Mouse (Mus musculus) ES-Bruce4 (cell line): ENCODE data around the gene Sh2d2a. TPM values are rescaled to one million over a fixed set of nuclear protein-coding genes. Genes with fewer than 3 reads are reported as not detected.
A peak's percentile ranks its signal among the peaks of the same experiment; 100 is the strongest.

ENCODE experiments used
- H3K27ac ChIP-seq: 2 replicates; pipeline ENCODE4 v1.5.1; 2012; ENCODE audit warnings: low read length, inconsistent platforms; ENCODE audit not compliant: insufficient read depth
- H3K27me3 ChIP-seq: 2 replicates; pipeline ENCODE4 v1.6.1; 2012; ENCODE audit warnings: mild to moderate bottlenecking, low read length, inconsistent platforms; ENCODE audit not compliant: control insufficient read depth, poor library complexity, insufficient read depth, severe bottlenecking
- H3K36me3 ChIP-seq: 2 replicates; pipeline ENCODE4 v1.6.1; 2012; ENCODE audit warnings: inconsistent platforms, mild to moderate bottlenecking, low read length, moderate library complexity; ENCODE audit not compliant: control insufficient read depth, poor library complexity, insufficient read depth, severe bottlenecking
- H3K4me1 ChIP-seq: one replicate; pipeline ENCODE4 v1.8.1; 2011; ENCODE audit warnings: low read length; ENCODE audit not compliant: control insufficient read depth, insufficient read depth
- H3K4me3 ChIP-seq: 2 replicates; pipeline ENCODE4 v1.5.1; 2011; ENCODE audit warnings: low read depth, mild to moderate bottlenecking, low read length
- H3K9ac ChIP-seq: 2 replicates; pipeline ENCODE4 v1.6.1; 2012; ENCODE audit warnings: low read depth, mild to moderate bottlenecking, inconsistent platforms; ENCODE audit not compliant: poor library complexity, severe bottlenecking
- H3K9me3 ChIP-seq: replicated peaks from 2 replicates; pipeline ENCODE4 v1.6.1; 2012; ENCODE audit warnings: mild to moderate bottlenecking, low read length, inconsistent platforms; ENCODE audit not compliant: control insufficient read depth, poor library complexity, insufficient read depth, severe bottlenecking
- CTCF ChIP-seq: IDR thresholded peaks from one replicate; pipeline ENCODE4 v1.8.1; 2011; ENCODE audit warnings: low read depth, low read length
- EP300 ChIP-seq: IDR thresholded peaks from 2 replicates; pipeline ENCODE4 v1.6.1; 2011; ENCODE audit warnings: low read depth, low read length; ENCODE audit not compliant: insufficient read depth
- POLR2A ChIP-seq: IDR thresholded peaks from one replicate; pipeline ENCODE4 v1.8.1; 2011; ENCODE audit warnings: low read length; ENCODE audit not compliant: insufficient read depth
- polyA plus RNA-seq: library from polyadenylated mRNA; stranded (reverse); fragments of >200 nt; gene quantifications from 2 replicates; pipeline ENCODE4 v1.2.4, GENCODE M21; 2011; ENCODE audit warnings: low read depth; ENCODE audit not compliant: missing spikeins, insufficient read depth, insufficient read length

Sh2d2a gene
- polyA plus RNA-seq, 1 experiment: 0.18 TPM

DNA sequence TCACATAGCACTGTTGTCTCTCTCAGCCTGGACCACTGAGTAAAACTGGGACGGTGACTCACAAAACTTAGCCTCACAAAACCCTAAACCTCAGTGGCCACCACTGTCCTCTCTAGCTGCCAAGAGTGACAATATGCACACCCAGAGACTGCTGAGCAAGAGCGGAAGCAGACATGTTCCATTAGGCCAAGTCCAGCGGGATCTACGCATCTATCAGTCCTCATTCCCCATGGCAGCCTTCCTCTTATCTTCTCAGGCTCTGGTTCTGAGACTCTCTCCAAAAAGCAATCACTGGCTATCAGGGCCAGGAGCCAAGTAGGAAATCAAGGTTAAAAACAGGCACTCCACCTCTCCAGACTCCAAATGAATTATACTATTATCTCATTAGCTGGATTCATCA, 31.2 kb downstream of the Sh2d2a start:
- no peaks in the 10 kb centered on the region for H3K4me1 ChIP-seq
- peaks cover 26% of the 10 kb centered on the region for H3K36me3 ChIP-seq
- TF ChIP-seq CTCF (no peak), EP300 (no peak), POLR2A (no peak)

DNA sequence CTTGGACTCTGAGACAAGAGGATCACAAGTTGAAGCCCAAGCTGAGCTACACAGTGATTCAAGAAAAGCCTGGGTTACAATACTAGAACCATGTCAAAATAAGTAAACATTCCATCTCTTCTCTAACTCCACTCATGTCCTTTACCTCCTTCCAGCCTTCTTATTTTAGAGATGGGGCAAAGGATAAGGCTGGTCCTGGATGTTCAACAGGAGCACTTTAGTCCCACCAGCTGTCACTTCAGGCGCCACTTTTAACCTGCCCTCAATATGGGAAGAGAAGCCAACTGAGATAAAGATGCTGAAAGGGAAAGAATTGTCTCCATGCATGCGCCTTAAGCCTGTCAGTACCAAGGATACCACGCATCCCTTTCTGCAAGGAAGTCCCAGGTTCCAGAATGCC, 37.7 kb downstream of the Sh2d2a start:
- Histone ChIP-seq H3K27me3 (no peaks in the 10 kb centered on the region), H3K27ac (0 out of 2 replicates have a peak overlapping the region, but pooled peaks have one; percentile 0), H3K36me3 (peaks cover 8% of the 10 kb centered on the region), H3K9me3 (no peaks in the 10 kb centered on the region), H3K4me1 (no peaks in the 10 kb centered on the region), H3K9ac (peak overlapping the region; percentile 96), H3K4me3 (peak overlapping the region; percentile 91)
- TF ChIP-seq POLR2A: no peak

More for the DNA sequence above, 31.2 kb downstream of the Sh2d2a start:
- H3K9ac ChIP-seq: no peak overlapping the region
- H3K9me3 ChIP-seq: no peaks in the 10 kb centered on the region
- H3K27me3 ChIP-seq: no peaks in the 10 kb centered on the region
- H3K27ac ChIP-seq: no peak overlapping the region
- H3K4me3 ChIP-seq: no peak overlapping the region

- peaks cover 8% of the 10 kb centered on the region for H3K36me3 ChIP-seq
- H3K27ac ChIP-seq: peak overlapping the region; percentile 60
- TF ChIP-seq POLR2A (no peak), CTCF (no peak), EP300 (no peak)
- no peaks in the 10 kb centered on the region for H3K27me3 ChIP-seq
- H3K4me3 ChIP-seq: peak overlapping the region; percentile 91
- no peaks in the 10 kb centered on the region for H3K9me3 ChIP-seq
- peak overlapping the region; percentile 96 for H3K9ac ChIP-seq
- H3K4me1 ChIP-seq: no peaks in the 10 kb centered on the region
These were observed 38.2 kb downstream of the Sh2d2a start for GRCm38 (mm10) chr3:87884708-87885251.

DNA sequence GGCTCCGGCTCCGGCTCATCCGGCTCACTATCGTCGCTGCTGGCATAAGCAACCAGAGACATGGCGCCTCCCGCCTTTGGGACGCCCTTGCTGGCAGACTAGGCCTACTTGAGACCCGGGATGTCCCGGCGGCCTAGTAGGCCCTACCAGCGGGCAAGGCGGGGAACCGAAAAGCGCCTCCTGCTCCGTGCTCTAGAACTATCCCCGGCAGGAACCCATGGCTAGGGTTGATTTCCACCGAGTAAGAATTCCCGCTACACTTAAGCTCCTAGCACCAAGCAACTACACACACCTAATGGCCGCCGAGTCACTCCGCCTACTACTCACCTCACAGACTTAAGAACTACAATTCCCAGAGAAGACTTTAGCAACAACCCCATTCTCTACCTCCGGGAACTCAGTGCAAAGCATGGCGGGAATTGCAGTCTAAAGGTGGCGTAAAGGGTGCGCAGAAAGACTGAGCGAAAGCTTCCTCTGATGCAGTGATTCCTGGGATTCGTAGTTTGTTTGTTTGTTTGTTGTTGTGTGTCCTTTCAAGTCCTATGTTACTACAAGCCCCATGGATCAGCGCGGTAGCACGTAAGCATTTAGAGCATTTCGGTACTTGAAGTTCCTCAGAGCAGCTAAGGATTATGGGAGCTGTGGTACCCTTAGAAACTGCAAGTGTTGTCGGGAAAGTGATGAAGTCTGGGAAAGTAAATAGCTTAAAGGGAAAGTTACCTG, 38.9 kb downstream of the Sh2d2a start, which contains the start of gene Prcc:
TSS of gene Prcc (minus strand) at position 328 of the 723 bp plus-strand sequence.
- no peaks in the 10 kb centered on the region for H3K27me3 ChIP-seq
- peak within 1 kb of the TSS; percentile 91 for H3K4me3 ChIP-seq
- TF ChIP-seq EP300 (no peak), POLR2A (no peak), CTCF (no peak)
- peaks cover 6% of the 10 kb centered on the region for H3K36me3 ChIP-seq
- peak within 1 kb of the TSS; percentile 96 for H3K9ac ChIP-seq
- no peaks in the 10 kb centered on the region for H3K9me3 ChIP-seq
- H3K27ac ChIP-seq: peak within 1 kb of the TSS; percentile 60
- H3K4me1 ChIP-seq: no peaks in the 10 kb centered on the region

- Histone ChIP-seq H3K27me3 (no peaks in the 10 kb centered on the region), H3K9me3 (no peaks in the 10 kb centered on the region), H3K4me3 (peak overlapping the region; percentile 75), H3K9ac (peak overlapping the region; percentile 64), H3K27ac (no peak overlapping the region; the same call in 1 of the 2 replicates), H3K4me1 (no peaks in the 10 kb centered on the region), H3K36me3 (peaks cover 4% of the 10 kb centered on the region; the same call in 1 of the 2 replicates)
- TF ChIP-seq POLR2A: no peak
- no peak for TF ChIP-seq CTCF
- no peak for TF ChIP-seq EP300
These were observed 39.4 kb downstream of the Sh2d2a start for GRCm38 (mm10) chr3:87886004-87886365.

GRCm38 (mm10) chr3:87886416-87886815, 39.9 kb downstream of the Sh2d2a start:
- TF ChIP-seq CTCF (no peak), POLR2A (no peak), EP300 (no peak)
- Histone ChIP-seq H3K27ac (no peak overlapping the region), H3K4me1 (no peaks in the 10 kb centered on the region), H3K27me3 (no peaks in the 10 kb centered on the region), H3K9me3 (no peaks in the 10 kb centered on the region), H3K9ac (peak overlapping the region; percentile 64), H3K36me3 (peaks cover 4% of the 10 kb centered on the region; the same call in 1 of the 2 replicates), H3K4me3 (peak overlapping the region; percentile 75; the same call in 1 of the 2 replicates)
